Comparison of ENCODE assay signal across 9 mouse cellular contexts in the genomic region with DNA sequence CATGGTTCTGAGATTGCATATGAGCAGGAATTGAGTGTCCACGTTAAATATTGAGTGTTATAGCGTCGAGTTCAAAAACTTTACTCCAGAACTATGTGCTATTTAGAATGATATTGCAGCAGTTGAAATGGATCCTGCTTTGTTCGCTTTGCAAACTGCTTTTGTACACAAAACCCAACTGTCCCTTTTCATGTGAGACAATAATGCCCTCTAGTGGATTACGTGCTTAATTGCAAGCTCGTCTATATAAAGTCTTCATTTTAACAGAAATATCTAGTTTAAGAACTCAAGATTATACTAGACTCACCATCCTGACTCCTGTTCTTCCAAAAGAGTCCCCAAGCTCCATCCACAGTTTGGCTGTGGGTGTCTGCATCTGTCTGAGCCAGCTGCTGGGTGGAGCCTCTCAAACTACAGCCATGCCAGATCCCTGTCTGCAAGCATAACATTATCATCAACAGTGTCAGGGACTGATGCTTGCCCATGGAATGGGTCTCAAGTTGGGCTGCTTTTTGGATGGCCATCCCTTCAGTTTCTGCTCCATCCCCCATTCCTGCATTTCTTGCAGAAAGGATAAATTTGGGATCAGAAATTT. TPM values are rescaled to one million over a fixed set of nuclear protein-coding genes. Genes with fewer than 3 reads are reported as not detected.
DNase-seq lines count a peak whose midpoint lies in the region; ATAC-seq lines count a peak whose summit lies in the region.
"Had no signal": no experiment of that assay in that cellular context is flagged by ENCODE, and none has a peak within 500 bp of the region (broad histone marks: within the 10 kb centered on the region; RNA-seq: fewer than 3 reads in every experiment).

No protein-coding gene starts in this region.

- peaks cover 33% of the 10 kb centered on the region for H3K4me1 ChIP-seq in heart, embryonic 12.5 days (replicated peaks)

- no peaks in the 10 kb centered on the region for H3K9me3 ChIP-seq in heart, embryonic 12.5 days (replicated peaks)
- H3K9me3 ChIP-seq: stomach, embryonic 15.5 days had no signal

- no peak overlapping the region for H3K9ac ChIP-seq in heart, embryonic 12.5 days
- H3K9ac ChIP-seq: stomach, embryonic 15.5 days had no signal

- peak; percentile 48 to 57 for DNase-seq in heart, adult 18-20 months
- peak; percentile 57 for DNase-seq in 416B (ENCODE audit: low read depth)
- no peak for DNase-seq in right cerebral cortex, postnatal 4 days
- DNase-seq in layer of hippocampus, adult 8-10 months (ENCODE audit: low spot score in 2 of 2), result no peak

- ATAC-seq in heart, embryonic 12.5 days (ENCODE audit: insufficient number of reproducible peaks, low FRiP score), result no peak
- peak; percentile 69 for ATAC-seq in activated CD4-positive, CD25-positive, alpha-beta regulatory T cell, adult 4 months
- ATAC-seq in granulocyte monocyte progenitor cell, adult 5-6 weeks (replicated peaks; ENCODE audit: poor library complexity, severe bottlenecking), result peak; percentile 26
- peak; percentile 55 for ATAC-seq in neutrophil, adult 5-6 weeks (ENCODE audit: extremely low read depth, insufficient number of reproducible peaks, low FRiP score, poor library complexity, severe bottlenecking)

- no peaks in the 10 kb centered on the region for H3K36me3 ChIP-seq in heart, embryonic 12.5 days
- H3K36me3 ChIP-seq: stomach, embryonic 15.5 days had no signal

- no peak overlapping the region for H3K4me3 ChIP-seq in heart, embryonic 12.5 days
- H3K4me3 ChIP-seq: stomach, embryonic 15.5 days had no signal

- no peak overlapping the region for H3K27ac ChIP-seq in heart, embryonic 12.5 days (ENCODE audit: poor library complexity, severe bottlenecking)
- H3K27ac ChIP-seq: stomach, embryonic 15.5 days had no signal

- no peaks in the 10 kb centered on the region for H3K27me3 ChIP-seq in heart, embryonic 12.5 days (replicated peaks)
- H3K27me3 ChIP-seq: stomach, embryonic 15.5 days had no signal

- WGBS in heart, embryonic 12.5 days, result 10% methylated on average over 6 of the region's 6 CpGs

- no peak overlapping the region for H3K4me2 ChIP-seq in heart, embryonic 12.5 days
- H3K4me2 ChIP-seq: stomach, embryonic 15.5 days had no signal

RNA-seq across cellular contexts. Expression of gene Fam49a, which starts 56.3 kb away (rescaled TPM):
- total RNA-seq in heart, adult 18-20 months (2021), result 10 to 100 TPM; 11.2 to 12.2 TPM
- polyA plus RNA-seq in heart, embryonic 12.5 days (2016; fragmentation: Nextera tagmentation; extraction: Ambion mirVana), result 48.8 and 49.4 TPM in 2 replicates
- polyA plus RNA-seq in activated CD4-positive, CD25-positive, alpha-beta regulatory T cell, adult 4 months (2017; shearing (Covaris generic)), result 10 to 100 TPM; 39.5 to 44.9 TPM
- 6.4 and 9.3 TPM in 2 replicates for total RNA-seq in granulocyte monocyte progenitor cell, adult 5-6 weeks (2014; fragmentation: Nextera tagmentation)
- 4.4 and 6.7 TPM in 2 replicates for total RNA-seq in granulocyte monocyte progenitor cell, adult 5-6 weeks (2017)
- 30.2 and 36.1 TPM in 2 replicates for total RNA-seq in neutrophil, adult 5-6 weeks (2017)
- total RNA-seq in layer of hippocampus, adult 8-10 months (2022), result 100 to 1,000 TPM; 159 to 187 (median 169) TPM

Comparison
In these comparisons a context has a peak if more than half of its experiments do, and no peak if none do; other contexts are left out.
1. DNase-seq: peak in heart, adult 18-20 months (2 of 2) and 416B (single experiment); none in right cerebral cortex, postnatal 4 days (single experiment) and layer of hippocampus, adult 8-10 months (0 of 2).